Mouse (Mus musculus): ENCODE measurements around the gene Nek6. TPM values are rescaled to one million over a fixed set of nuclear protein-coding genes. Genes with fewer than 3 reads are reported as not detected.

The Nek6 gene
- polyA plus RNA-seq, 1 experiment from 2014 or later: 43.7 TPM

DNA sequence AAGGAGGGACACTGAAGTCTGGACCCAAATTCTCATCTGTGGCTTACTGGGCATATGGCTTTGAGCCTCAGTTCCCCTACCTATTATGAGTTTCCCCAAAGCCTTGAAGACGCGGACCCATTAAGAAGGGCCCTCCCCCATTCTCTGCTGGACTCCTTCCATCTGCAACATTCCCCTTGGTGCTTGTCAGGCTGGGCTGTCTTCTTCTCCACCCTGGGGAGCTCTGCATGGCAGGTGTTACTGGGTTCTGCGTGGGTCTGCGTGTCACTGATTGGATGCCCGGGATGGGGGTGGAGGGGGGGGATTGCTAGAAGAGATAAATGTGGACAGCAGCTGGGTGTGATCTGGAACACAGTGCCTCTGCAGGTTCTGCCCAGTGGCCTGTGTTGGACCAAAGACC, 35.3 kb downstream of the Nek6 start:
- Histone ChIP-seq H3K9ac (ENCODE audit: low read length) (no peak overlapping the region), H3K27me3 (ENCODE audit: control insufficient read depth, insufficient read depth, low read length) (no peaks in the 10 kb centered on the region), H3K4me2 (replicated peaks; ENCODE audit: low read depth) (no peak overlapping the region), H3K9me3 (ENCODE audit: control insufficient read depth, low read length) (no peaks in the 10 kb centered on the region), H3K27ac (replicated peaks) (no peak overlapping the region), H3K4me3 (ENCODE audit: low read depth, low read length) (no peak overlapping the region), H3K36me3 (ENCODE audit: control insufficient read depth, insufficient read depth, low read length) (peaks cover 4% of the 10 kb centered on the region; the same call in 1 of the 2 replicates), H3K4me1 (replicated peaks; ENCODE audit: control insufficient read depth, insufficient read depth) (peaks cover 5% of the 10 kb centered on the region; the same call in 1 of the 2 replicates)
- ATAC-seq (ENCODE audit: low FRiP score, low TSS enrichment) (0 out of 2 replicates have a peak, but pooled peaks have one; percentile 35), DNase-seq (ENCODE audit: low spot score) (no peak)
- TF ChIP-seq CTCF (IDR thresholded peaks at IDR 0.05; ENCODE audit: low read depth): no peak
- no peak for TF ChIP-seq EP300 (optimal IDR thresholded peaks at IDR 0.05)
- 66% methylated on average over 5 of the region's 5 CpGs for WGBS

DNA sequence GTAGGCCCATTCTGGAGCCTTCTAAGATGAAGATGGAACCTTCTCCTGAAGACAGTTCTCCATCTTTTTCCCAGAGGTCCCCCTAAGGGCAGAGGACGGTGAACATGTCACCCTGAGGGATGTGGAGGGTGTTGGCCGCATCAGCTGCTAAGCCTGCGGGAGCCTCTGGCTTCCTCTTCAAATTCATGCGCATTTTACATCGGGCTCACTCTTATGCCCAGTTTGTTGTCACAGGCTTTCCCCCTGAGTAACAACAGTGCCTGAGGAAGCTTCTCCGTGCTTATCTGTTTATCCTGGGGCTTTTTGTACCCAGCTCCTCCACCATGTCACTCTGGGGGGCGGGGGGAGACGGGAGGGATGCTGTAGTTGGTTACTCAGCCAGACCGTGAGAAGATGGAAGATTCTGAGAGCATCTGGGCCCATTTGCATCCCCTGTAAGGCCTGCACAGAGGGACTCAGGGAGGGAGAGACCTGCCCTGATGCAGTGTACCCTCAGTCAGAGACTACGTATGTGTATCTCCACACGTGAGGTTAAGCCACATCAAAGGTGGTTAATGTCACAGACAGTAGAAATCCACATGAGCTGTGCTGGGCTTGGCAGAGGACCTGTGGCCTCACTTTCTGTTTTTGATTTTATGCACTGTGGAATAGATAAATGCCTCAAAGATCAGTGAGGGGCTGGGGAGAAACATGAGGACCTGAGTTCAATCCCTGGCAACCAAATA, 36.5 kb downstream of the Nek6 start:
- no peak overlapping the region for H3K4me2 ChIP-seq (replicated peaks; ENCODE audit: low read depth)
- no peak for DNase-seq (ENCODE audit: low spot score)
- no peak for ATAC-seq (ENCODE audit: low FRiP score, low TSS enrichment)
- WGBS: 80% methylated on average over 11 of the region's 11 CpGs
- H3K9ac ChIP-seq (ENCODE audit: low read length): no peak overlapping the region
- no peaks in the 10 kb centered on the region for H3K9me3 ChIP-seq (ENCODE audit: control insufficient read depth, low read length)
- no peak overlapping the region for H3K4me3 ChIP-seq (ENCODE audit: low read depth, low read length)
- H3K36me3 ChIP-seq (ENCODE audit: control insufficient read depth, insufficient read depth, low read length): peaks cover 7% of the 10 kb centered on the region; the same call in 1 of the 2 replicates
- H3K4me1 ChIP-seq (replicated peaks; ENCODE audit: control insufficient read depth, insufficient read depth): peaks cover 5% of the 10 kb centered on the region; the same call in 1 of the 2 replicates
- H3K27ac ChIP-seq (replicated peaks): no peak overlapping the region
- no peak for TF ChIP-seq CTCF (IDR thresholded peaks at IDR 0.05; ENCODE audit: low read depth)
- no peak for TF ChIP-seq EP300 (optimal IDR thresholded peaks at IDR 0.05)
- no peaks in the 10 kb centered on the region for H3K27me3 ChIP-seq (ENCODE audit: control insufficient read depth, insufficient read depth, low read length)

DNA sequence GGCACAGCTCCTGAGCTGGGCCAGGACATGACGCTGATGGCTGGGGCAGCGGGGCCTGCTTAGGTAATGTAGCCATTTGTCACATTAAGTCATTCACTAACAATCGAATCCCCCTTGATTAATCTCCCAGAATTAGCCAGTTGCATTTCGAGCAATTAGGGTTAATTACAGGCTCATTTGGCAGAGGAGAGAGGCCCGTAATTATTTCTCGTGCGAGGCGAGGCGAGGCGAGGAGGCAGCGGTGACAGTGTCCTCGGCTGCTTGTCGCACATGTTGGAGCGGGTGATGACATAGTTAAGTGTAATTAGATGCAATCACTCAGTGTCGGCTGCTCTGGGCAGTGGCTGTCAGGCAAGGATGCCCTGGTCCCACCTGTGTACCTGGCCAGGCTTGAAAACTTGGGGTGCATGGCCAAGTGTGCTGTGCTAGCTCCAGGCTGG, 40.6 kb downstream of the Nek6 start:
- H3K9me3 ChIP-seq (ENCODE audit: control insufficient read depth, low read length): no peaks in the 10 kb centered on the region
- H3K9ac ChIP-seq (ENCODE audit: low read length): no peak overlapping the region
- no peak overlapping the region for H3K4me2 ChIP-seq (replicated peaks; ENCODE audit: low read depth)
- H3K27me3 ChIP-seq (ENCODE audit: control insufficient read depth, insufficient read depth, low read length): no peaks in the 10 kb centered on the region
- H3K27ac ChIP-seq (replicated peaks): no peak overlapping the region
- no peaks in the 10 kb centered on the region for H3K4me1 ChIP-seq (replicated peaks; ENCODE audit: control insufficient read depth, insufficient read depth)
- H3K4me3 ChIP-seq (ENCODE audit: low read depth, low read length): no peak overlapping the region
- ATAC-seq (ENCODE audit: low FRiP score, low TSS enrichment) (no peak), DNase-seq (ENCODE audit: low spot score) (no peak)
- no peak for TF ChIP-seq EP300 (optimal IDR thresholded peaks at IDR 0.05)
- no peak for TF ChIP-seq CTCF (IDR thresholded peaks at IDR 0.05; ENCODE audit: low read depth)
- H3K36me3 ChIP-seq (ENCODE audit: control insufficient read depth, insufficient read depth, low read length): peaks cover 7% of the 10 kb centered on the region; the same call in 1 of the 2 replicates
- WGBS: 86% methylated on average over 15 of the region's 15 CpGs

DNA sequence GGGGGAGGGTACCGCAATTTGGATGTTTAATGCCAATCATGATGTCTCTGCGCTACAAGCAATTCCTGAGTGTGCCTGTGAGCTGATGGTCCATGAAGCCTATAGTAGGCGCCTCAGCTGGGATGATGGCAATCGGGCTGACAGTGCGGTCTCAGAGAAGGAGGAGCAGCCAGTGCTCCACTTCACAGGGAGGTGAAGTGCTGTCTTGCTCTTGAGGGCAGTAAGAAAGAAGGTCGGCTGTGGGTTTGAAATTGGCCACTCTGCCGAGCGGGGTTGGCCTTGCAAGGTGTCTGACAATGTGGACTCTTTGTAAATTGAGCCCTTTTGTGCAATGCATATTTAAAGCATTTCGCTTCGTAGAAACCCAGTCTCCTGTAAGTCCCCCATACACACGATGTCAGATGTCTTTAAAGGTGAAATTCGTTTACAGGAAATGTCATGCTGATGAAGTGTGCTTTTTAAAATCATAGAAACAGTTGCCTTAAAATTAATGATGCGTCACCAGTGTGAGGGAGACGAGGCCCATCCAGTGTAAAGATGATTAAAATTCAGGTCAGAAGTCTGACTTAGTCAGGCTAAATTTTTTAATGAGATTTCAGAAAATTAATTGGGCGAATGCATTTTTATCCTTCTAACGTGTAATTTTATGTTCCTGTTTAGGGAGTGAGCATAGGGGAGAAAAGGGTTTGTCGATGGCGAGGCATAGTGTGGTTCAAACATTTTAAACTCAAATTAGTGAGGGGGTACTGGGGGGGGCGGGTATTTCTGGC, 43.0 kb downstream of the Nek6 start:
- H3K9me3 ChIP-seq (ENCODE audit: control insufficient read depth, low read length): no peaks in the 10 kb centered on the region
- 63% methylated on average over 19 of the region's 19 CpGs for WGBS
- H3K4me1 ChIP-seq (replicated peaks; ENCODE audit: control insufficient read depth, insufficient read depth): no peaks in the 10 kb centered on the region
- TF ChIP-seq CTCF (IDR thresholded peaks at IDR 0.05; ENCODE audit: low read depth) (no peak), EP300 (optimal IDR thresholded peaks at IDR 0.05) (no peak)
- no peak for ATAC-seq (ENCODE audit: low FRiP score, low TSS enrichment)
- DNase-seq (ENCODE audit: low spot score): no peak
- H3K36me3 ChIP-seq (ENCODE audit: control insufficient read depth, insufficient read depth, low read length): peaks cover 7% of the 10 kb centered on the region; the same call in 1 of the 2 replicates
- H3K27me3 ChIP-seq (ENCODE audit: control insufficient read depth, insufficient read depth, low read length): no peaks in the 10 kb centered on the region
- no peak overlapping the region for H3K4me2 ChIP-seq (replicated peaks; ENCODE audit: low read depth)
- no peak overlapping the region for H3K27ac ChIP-seq (replicated peaks)
- H3K9ac ChIP-seq (ENCODE audit: low read length): no peak overlapping the region
- no peak overlapping the region for H3K4me3 ChIP-seq (ENCODE audit: low read depth, low read length)

DNA sequence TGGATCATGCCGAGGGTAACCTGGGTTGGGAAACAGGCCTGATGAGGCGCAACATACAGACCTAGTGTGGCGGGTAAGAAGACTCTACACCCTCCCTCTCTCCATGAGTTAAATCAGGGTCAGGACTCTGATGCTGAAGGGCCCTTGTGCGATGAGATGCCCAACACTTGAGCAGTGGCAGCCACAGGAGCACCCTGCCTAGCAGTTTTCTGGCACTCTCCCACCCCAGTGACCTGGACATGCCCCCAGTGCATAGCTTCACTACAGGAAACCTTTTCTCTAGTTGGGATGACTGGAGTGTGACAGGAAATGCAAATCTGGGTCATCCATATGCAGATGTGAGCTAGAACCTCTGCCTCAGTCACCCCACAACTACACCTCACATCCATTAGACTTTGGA, 44.2 kb downstream of the Nek6 start:
- ATAC-seq (ENCODE audit: low FRiP score, low TSS enrichment) (no peak), DNase-seq (ENCODE audit: low spot score) (no peak)
- H3K4me3 ChIP-seq (ENCODE audit: low read depth, low read length): no peak overlapping the region
- H3K4me1 ChIP-seq (replicated peaks; ENCODE audit: control insufficient read depth, insufficient read depth): no peaks in the 10 kb centered on the region
- WGBS: 87% methylated on average over 4 of the region's 4 CpGs
- H3K9me3 ChIP-seq (ENCODE audit: control insufficient read depth, low read length): no peaks in the 10 kb centered on the region
- H3K27me3 ChIP-seq (ENCODE audit: control insufficient read depth, insufficient read depth, low read length): no peaks in the 10 kb centered on the region
- TF ChIP-seq CTCF (IDR thresholded peaks at IDR 0.05; ENCODE audit: low read depth): no peak
- TF ChIP-seq EP300 (optimal IDR thresholded peaks at IDR 0.05): no peak
- H3K9ac ChIP-seq (ENCODE audit: low read length): no peak overlapping the region
- no peak overlapping the region for H3K27ac ChIP-seq (replicated peaks)
- H3K36me3 ChIP-seq (ENCODE audit: control insufficient read depth, insufficient read depth, low read length): peaks cover 12% of the 10 kb centered on the region; the same call in 1 of the 2 replicates
- no peak overlapping the region for H3K4me2 ChIP-seq (replicated peaks; ENCODE audit: low read depth)

All from stomach, postnatal 0 days (tissue).